Mouse (Mus musculus) thymus, postnatal 14 days (tissue): ENCODE data around the gene Igsf21.

Experiments
- DNase-seq: peaks from one replicate; pipeline ENCODE4 v3.0.0; 2021

The Igsf21 gene

GRCm38 (mm10) chr4:140140485-140140884 lies 106.1 kb downstream of the Igsf21 start:
- DNase-seq = peak; percentile 36

GRCm38 (mm10) chr4:140138846-140139245 lies 107.7 kb downstream of the Igsf21 start:
- no peak for DNase-seq

GRCm38 (mm10) chr4:140131625-140132321 lies 114.8 kb downstream of the Igsf21 start:
- DNase-seq = no peak

DNA sequence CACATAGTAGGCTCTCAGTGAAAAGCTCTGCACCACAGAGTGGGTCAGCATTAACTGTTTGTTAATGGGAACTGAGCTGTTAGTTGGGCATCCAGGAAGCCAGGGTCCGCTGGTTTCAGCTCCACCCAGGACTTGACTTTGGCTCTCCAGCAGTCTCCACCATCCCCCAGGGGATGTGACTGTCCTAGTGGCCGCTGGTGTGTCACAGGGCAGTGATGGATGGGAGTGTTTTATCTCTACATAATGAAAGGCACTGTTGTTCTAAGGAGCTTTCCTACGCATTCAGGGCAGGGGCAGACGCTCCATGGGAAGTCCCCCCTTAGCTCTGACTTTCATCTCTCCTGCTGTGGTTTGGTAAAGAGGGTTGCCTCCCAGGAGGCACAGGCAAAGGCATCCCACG lies 115.4 kb downstream of the Igsf21 start:
- no peak for DNase-seq

DNA sequence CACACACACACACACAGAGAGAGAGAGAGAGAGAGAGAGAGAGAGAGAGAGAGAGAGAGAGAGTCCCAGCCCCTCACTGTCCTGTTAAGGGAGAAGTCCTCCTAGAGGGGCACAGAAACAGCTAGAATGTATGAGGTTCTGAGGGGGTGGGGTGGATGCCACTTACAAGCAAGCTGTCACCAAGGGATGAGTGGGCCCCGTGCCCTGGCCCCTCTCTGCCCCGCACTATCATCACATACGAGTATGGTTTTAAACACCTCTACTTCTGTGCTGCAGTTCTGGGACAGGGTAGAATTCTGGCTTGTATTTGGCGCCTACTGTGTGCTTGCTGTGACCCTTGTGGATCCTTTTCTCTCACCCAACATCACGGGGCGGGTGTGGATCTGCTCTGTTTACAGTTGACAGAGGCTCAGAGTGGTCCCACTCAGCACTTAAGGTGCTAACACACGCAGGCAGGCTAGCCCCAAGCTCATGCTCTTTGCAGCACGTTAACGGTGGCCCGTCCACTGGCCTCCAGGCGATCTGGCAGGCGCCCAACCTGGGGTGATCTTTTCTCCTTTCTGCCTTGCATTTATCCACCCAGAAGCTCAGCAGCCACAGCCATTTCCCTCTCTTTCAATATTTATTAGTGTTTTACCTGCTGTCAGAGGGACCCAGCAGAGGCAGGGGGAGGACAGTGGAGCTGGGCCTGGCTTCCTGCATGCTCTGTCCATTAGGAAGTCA lies 116.9 kb downstream of the Igsf21 start:
- no peak for DNase-seq

- no peak for DNase-seq
These were observed 118.5 kb downstream of the Igsf21 start for GRCm38 (mm10) chr4:140128116-140128515.

GRCm38 (mm10) chr4:140125806-140126205 lies 120.8 kb downstream of the Igsf21 start:
- DNase-seq = no peak

GRCm38 (mm10) chr4:140122534-140122933 lies 124.0 kb downstream of the Igsf21 start:
- no peak for DNase-seq

- DNase-seq = no peak
These were observed 129.3 kb downstream of the Igsf21 start for GRCm38 (mm10) chr4:140117275-140117691.

DNA sequence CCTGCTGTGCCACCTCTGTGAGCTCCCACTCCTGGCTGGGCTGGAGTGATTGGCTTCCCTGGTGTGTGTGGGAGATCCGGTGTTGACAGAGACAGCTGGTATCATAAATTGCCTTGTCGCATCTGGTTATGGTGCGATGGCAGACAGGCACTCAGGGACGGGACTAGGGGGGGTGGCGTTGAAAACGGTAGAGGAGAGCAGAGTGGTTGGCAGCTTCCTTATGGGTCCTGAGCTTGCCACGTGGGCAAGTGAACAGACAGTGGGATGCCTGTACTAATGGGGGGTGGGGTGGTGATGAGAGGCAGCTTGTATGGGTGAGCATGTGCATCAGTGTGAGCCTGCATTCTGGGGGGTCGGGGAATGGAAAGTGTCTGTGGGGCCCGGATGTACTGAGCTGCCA lies 130.8 kb downstream of the Igsf21 start:
- DNase-seq = no peak

DNA sequence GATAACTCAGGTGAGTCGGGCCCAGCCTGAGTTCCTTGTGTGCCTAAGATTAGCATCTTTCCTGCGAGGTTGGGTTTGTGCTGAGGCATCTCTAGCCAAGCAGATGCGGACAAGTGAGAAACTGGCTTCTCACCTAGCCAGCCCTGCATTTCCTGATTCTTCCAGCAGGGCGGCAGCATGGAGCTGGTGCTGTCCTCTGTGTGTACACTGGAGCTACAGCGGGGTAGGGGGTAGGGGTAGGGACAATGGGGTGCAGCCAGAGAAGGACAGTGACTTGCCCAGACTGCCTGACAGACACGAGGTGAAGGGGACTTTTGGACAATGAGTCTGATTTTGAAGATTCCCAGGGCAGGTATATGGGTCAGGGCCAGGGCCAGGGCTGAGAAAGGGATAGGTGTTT lies 131.5 kb downstream of the Igsf21 start:
- no peak for DNase-seq

DNA sequence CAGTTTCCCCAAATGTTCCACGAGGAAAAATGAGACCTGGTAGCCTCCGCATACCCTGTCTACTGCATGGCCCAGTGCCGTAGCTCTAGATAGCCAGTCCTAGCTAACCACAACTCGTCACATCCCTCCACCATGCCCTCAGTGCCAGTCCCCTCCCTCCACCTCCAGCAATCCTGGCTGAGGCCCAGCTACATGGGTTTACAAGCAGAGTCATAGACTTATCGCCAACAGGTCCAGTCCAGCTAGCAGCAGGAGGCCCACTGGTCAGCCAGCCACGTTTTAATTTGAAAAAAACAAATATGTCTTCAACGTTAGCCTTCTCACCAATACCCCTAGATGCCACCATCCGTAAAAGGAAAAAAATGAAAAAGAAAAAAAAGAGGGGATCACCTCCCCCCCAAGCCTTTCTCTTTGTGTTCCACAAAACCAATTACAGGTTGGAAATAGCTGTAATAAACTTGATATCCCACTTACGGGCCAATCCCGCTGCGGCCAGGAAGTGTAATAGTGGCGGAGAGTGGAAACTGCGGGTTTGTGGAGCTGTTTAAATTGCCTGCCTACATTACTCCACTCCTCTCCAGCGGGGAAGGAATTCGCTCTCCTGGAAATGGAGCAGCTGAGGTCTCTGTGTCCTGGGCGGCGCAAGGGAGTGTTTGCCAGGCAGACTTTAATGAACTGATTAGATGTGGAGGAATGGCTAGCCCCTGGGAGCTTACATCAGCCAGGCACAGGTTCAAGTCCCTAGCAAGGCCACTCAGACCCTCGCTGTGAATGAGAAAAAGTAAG lies 132.7 kb downstream of the Igsf21 start:
- no peak for DNase-seq

GRCm38 (mm10) chr4:140109626-140109948 lies 137.0 kb downstream of the Igsf21 start:
- no peak for DNase-seq

GRCm38 (mm10) chr4:140108871-140109625 lies 137.5 kb downstream of the Igsf21 start:
- no peak for DNase-seq

DNA sequence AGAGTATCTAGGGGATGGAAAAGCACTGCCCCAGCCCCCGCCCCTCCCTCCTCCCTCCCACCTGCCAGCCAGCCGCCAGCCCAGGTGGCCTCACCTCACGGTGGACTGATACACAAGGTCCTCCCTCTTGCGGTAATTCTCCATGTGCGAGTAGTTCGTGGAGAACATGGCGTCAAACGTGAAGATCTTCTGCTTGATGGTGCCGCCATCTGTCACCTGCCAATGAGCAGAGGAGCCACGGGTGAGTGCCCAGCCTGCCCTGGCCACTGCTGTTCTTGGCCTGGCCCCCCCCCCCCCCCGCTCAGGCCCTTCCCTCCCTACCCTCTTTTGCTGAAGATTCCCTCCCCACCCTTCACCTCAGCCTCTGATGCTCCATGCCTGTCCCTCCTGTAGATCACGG lies 139.4 kb downstream of the Igsf21 start:
- no peak for DNase-seq

DNA sequence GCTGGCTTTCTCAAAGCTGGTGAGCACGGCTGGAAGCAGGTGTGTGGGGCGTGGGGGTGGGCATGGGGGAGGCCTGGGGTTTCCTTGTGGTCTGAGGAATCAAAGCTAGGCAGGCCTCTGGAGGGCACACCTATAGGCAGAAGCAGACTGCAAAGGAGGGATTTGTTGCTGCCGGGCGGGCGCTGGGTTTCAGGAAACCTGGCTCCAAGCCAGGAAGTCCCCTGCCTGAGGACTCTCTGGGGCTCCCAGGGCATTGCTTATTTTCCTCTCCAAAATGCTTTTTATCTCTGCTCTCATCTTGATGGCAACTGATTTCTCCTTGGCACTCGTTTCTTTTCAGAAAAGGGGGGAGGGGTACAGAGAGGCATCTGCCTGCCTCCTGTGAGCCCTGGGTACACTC lies 141.8 kb downstream of the Igsf21 start:
- DNase-seq = no peak

GRCm38 (mm10) chr4:140103341-140104027 lies 143.1 kb downstream of the Igsf21 start:
- no peak for DNase-seq

GRCm38 (mm10) chr4:140102581-140103200 lies 143.9 kb downstream of the Igsf21 start:
- DNase-seq = no peak

DNA sequence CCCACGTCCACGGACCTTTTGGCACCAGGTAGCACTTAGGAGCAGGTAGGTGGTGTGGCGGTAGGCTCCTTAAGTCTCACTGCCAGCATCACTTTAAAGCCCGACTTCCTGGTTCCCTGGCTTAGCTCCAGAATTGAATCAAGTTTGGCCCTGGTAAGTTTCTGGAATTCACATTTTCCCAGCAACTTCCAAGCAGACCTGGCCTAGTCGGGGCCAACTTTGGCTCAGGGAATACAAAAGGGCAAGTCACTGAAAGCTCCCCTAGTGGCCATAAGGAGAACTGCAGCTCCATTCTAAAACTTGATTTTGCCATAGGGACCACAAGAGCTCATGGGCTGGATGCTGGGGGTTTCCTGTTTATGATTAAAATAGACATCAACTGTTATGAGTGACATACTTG lies 145.5 kb downstream of the Igsf21 start:
- DNase-seq = peak; percentile 6

GRCm38 (mm10) chr4:140100141-140100540 lies 146.4 kb downstream of the Igsf21 start:
- DNase-seq = peak; percentile 16

DNA sequence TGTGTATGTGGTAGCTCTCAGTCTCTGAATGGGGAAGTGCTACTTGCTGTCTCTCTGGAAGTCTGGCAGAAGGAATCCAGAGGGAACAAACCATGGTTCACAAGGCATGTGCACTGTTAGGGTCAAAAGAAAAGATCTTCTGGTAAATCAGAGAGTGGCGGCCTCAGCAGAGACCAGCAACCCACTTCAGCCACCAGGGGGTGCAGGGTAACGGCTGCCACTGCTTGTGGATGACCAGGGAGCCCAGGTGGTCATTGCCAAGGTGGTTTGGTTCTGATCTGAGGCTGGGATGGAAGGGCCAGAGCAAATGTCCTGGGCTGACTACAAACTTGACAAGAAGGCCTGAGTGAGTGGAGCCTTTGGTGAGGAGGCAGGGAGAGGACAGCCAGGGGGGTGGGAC lies 150.3 kb downstream of the Igsf21 start:
- DNase-seq = no peak

- no peak for DNase-seq
These were observed 151.7 kb downstream of the Igsf21 start for GRCm38 (mm10) chr4:140094835-140095234.
